ENCODE assay signal across 9 mouse cellular contexts in the genomic region with DNA sequence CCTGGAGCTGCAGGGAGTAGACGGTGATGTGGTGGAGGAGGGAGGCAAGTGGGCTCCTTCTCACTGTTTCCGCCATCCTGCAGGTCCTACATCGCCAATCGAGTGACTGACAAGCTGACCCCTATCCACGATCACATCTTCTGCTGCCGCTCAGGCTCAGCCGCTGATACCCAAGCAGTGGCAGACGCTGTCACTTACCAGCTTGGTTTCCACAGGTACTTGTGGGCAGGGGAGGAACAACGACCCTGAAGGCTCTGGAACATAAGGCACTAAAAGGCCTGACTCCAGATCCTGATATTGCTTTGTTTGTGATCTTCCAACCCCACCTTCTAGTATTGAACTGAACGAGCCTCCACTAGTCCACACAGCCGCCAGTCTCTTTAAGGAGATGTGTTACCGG. TPM values are rescaled to one million over a fixed set of nuclear protein-coding genes. Genes with fewer than 3 reads are reported as not detected.
DNase-seq lines count a peak whose midpoint lies in the region; ATAC-seq and TF ChIP-seq lines count a peak whose summit lies in the region.
"Had no signal": no experiment of that assay in that cellular context is flagged by ENCODE, and none has a peak within 500 bp of the region (broad histone marks: within the 10 kb centered on the region; RNA-seq: fewer than 3 reads in every experiment).

No protein-coding gene starts in this region.

- H3K9me3 ChIP-seq in heart, embryonic 10.5 days: no peaks in the 10 kb centered on the region
- no peaks in the 10 kb centered on the region for H3K9me3 ChIP-seq in CH12.LX (replicated peaks; ENCODE audit: low read length)
- H3K9me3 ChIP-seq in forebrain, embryonic 16.5 days (ENCODE audit: control insufficient read depth, low read length): no peaks in the 10 kb centered on the region
- H3K9me3 ChIP-seq in liver, embryonic 16.5 days (replicated peaks; ENCODE audit: control insufficient read depth, low read length): no peaks in the 10 kb centered on the region

- H3K4me3 ChIP-seq in heart, embryonic 10.5 days: peak overlapping the region; percentile 89
- H3K4me3 ChIP-seq in CH12.LX (replicated peaks in 1 of 3; ENCODE audit: low read depth in 2 of 3, low read length in 2 of 3, poor library complexity in 1 of 3): peak overlapping the region; percentile 69 to 96 (median 76)
- H3K4me3 ChIP-seq in forebrain, embryonic 16.5 days (replicated peaks; ENCODE audit: low read length): peak overlapping the region; percentile 75
- peak overlapping the region; percentile 85 for H3K4me3 ChIP-seq in liver, embryonic 16.5 days (ENCODE audit: low read depth, low read length)

- H3K27ac ChIP-seq in heart, embryonic 10.5 days: peak overlapping the region; percentile 90; the same call in 1 of the 2 replicates
- no peak overlapping the region for H3K27ac ChIP-seq in CH12.LX (ENCODE audit: insufficient read depth, low read depth)
- no peak overlapping the region for H3K27ac ChIP-seq in forebrain, embryonic 16.5 days (ENCODE audit: low read length)
- no peak overlapping the region for H3K27ac ChIP-seq in liver, embryonic 16.5 days (ENCODE audit: low read length)

- ATAC-seq in forebrain, embryonic 16.5 days: no peak
- no peak for ATAC-seq in liver, embryonic 16.5 days (ENCODE audit: low read depth)

- no peak for TF ChIP-seq EP300 in CH12.LX (IDR thresholded peaks at IDR 0.05; ENCODE audit: low read length)

- H3K4me1 ChIP-seq in heart, embryonic 10.5 days: peaks cover 10% of the 10 kb centered on the region
- H3K4me1 ChIP-seq in CH12.LX (ENCODE audit: control insufficient read depth in 1 of 2, insufficient read depth in 2 of 2): peaks cover 15 to 50% of the 10 kb centered on the region in 2 experiments
- peaks cover 8% of the 10 kb centered on the region for H3K4me1 ChIP-seq in forebrain, embryonic 16.5 days (replicated peaks; ENCODE audit: control insufficient read depth, insufficient read depth, low read length)
- peaks cover 9% of the 10 kb centered on the region for H3K4me1 ChIP-seq in liver, embryonic 16.5 days (ENCODE audit: control insufficient read depth, low read depth, low read length)

- H3K9ac ChIP-seq in CH12.LX (ENCODE audit: insufficient read depth, low read depth): peak overlapping the region; percentile 94
- peak overlapping the region; percentile 71; the same call in 1 of the 2 replicates for H3K9ac ChIP-seq in forebrain, embryonic 16.5 days (replicated peaks; ENCODE audit: low read depth, low read length)
- no peak overlapping the region for H3K9ac ChIP-seq in liver, embryonic 16.5 days (ENCODE audit: low read depth, low read length)

- peaks cover 27% of the 10 kb centered on the region for H3K36me3 ChIP-seq in heart, embryonic 10.5 days
- peaks cover 24 to 38% of the 10 kb centered on the region in 2 experiments for H3K36me3 ChIP-seq in CH12.LX (replicated peaks in 1 of 2; ENCODE audit: control insufficient read depth in 1 of 2, insufficient read depth in 1 of 2, low read length in 1 of 2)
- peaks cover 18% of the 10 kb centered on the region for H3K36me3 ChIP-seq in forebrain, embryonic 16.5 days (ENCODE audit: control insufficient read depth, insufficient read depth)
- H3K36me3 ChIP-seq in liver, embryonic 16.5 days (ENCODE audit: control insufficient read depth, insufficient read depth): peaks cover 10% of the 10 kb centered on the region

- no peak for DNase-seq in heart, embryonic 10.5 days (ENCODE audit: low spot score)
- DNase-seq in heart, postnatal 14 days: no peak
- DNase-seq in CH12.LX (ENCODE audit: extremely low read depth): no peak
- no peak for DNase-seq in ovary, adult 18-20 months (ENCODE audit: low spot score)
- no peak for DNase-seq in urinary bladder, postnatal 25 days (ENCODE audit: low spot score)
- no peak for DNase-seq in frontal cortex, postnatal 14 days (ENCODE audit: low spot score in 2 of 2)

- no peaks in the 10 kb centered on the region for H3K27me3 ChIP-seq in heart, embryonic 10.5 days (ENCODE audit: insufficient read depth, poor library complexity, severe bottlenecking)
- H3K27me3 ChIP-seq in CH12.LX (replicated peaks): no peaks in the 10 kb centered on the region
- H3K27me3 ChIP-seq in forebrain, embryonic 16.5 days (replicated peaks; ENCODE audit: control insufficient read depth, insufficient read depth, low read length): no peaks in the 10 kb centered on the region
- no peaks in the 10 kb centered on the region for H3K27me3 ChIP-seq in liver, embryonic 16.5 days (ENCODE audit: control insufficient read depth, insufficient read depth, low read depth, low read length)

- no peak for TF ChIP-seq CTCF in CH12.LX (conservative IDR thresholded peaks at IDR 0.05 in 1 of 2, IDR thresholded peaks at IDR 0.05 in 1 of 2; ENCODE audit: low read depth in 2 of 2, low read length in 2 of 2)

- peaks cover 12% of the 10 kb centered on the region for H3K79me2 ChIP-seq in CH12.LX (replicated peaks; ENCODE audit: control insufficient read depth, extremely low read depth, insufficient read depth, poor library complexity, severe bottlenecking)

- intact Hi-C loops in heart, postnatal 14 days (cut with DNase I): no loop called here

- dilution Hi-C loops in CH12.LX (cut with MboI; ENCODE audit: extremely low pct_ligation_motif_present, extremely low pct_unique_long_range_greater_than_20kb, low sequenced_read_pairs): no loop called here

- in situ Hi-C loops in CH12.LX (cut with MboI; ENCODE audit: low pct_ligation_motif_present, low pct_unique_long_range_greater_than_20kb, low sequenced_read_pairs): loop anchor here (5.0 kb wide), 1 partner anchor 36 kb away; a partner anchor contains a TSS

- H3K4me2 ChIP-seq in CH12.LX (ENCODE audit: insufficient read depth, low read depth, poor library complexity, severe bottlenecking): peak overlapping the region; percentile 80
- H3K4me2 ChIP-seq in forebrain, embryonic 16.5 days (ENCODE audit: low read length): peak overlapping the region; percentile 90
- peak overlapping the region; percentile 82 for H3K4me2 ChIP-seq in liver, embryonic 16.5 days (ENCODE audit: low read depth, low read length)

- 88% methylated on average over 12 of the region's 12 CpGs for WGBS in heart, embryonic 10.5 days
- WGBS in forebrain, embryonic 16.5 days: 88% methylated on average over 12 of the region's 12 CpGs
- WGBS in liver, embryonic 16.5 days (ENCODE audit: insufficient replicate concordance): 82% methylated on average over 12 of the region's 12 CpGs

- TF ChIP-seq RAD21 in CH12.LX (IDR thresholded peaks at IDR 0.05; ENCODE audit: low read depth, low read length): no peak

- TF ChIP-seq POLR2A in CH12.LX (IDR thresholded peaks at IDR 0.05; ENCODE audit: low read depth, low read length): no peak

TF ChIP-seq in CH12.LX, 34 proteins besides CTCF, POLR2A, EP300 and RAD21 (continues in another document):
- TF ChIP-seq MEF2A (IDR thresholded peaks at IDR 0.05; ENCODE audit: borderline replicate concordance, low read depth, low read length) (no peak), ETS1 (conservative IDR thresholded peaks at IDR 0.05; ENCODE audit: low read depth, low read length) (no peak), SIN3A (IDR thresholded peaks at IDR 0.05; ENCODE audit: low read length) (no peak), SMC3 (IDR thresholded peaks at IDR 0.05; ENCODE audit: low read depth, low read length) (no peak), E2F4 (IDR thresholded peaks at IDR 0.05; ENCODE audit: insufficient replicate concordance, low read depth, low read length) (no peak), JUND (conservative IDR thresholded peaks at IDR 0.05; ENCODE audit: low read depth, low read length) (no peak), MAZ (IDR thresholded peaks at IDR 0.05; ENCODE audit: low read depth, low read length) (no peak)

RNA-seq across cellular contexts. Expression of a gene that starts 1.0 kb away (rescaled TPM):
- 825 and 969 TPM in 2 replicates for polyA plus RNA-seq in heart, embryonic 10.5 days (2016; fragmentation: Nextera tagmentation; extraction: Ambion mirVana)
- 100 to 1,000 TPM; 231 to 238 TPM for total RNA-seq in heart, postnatal 14 days (2021)
- total RNA-seq in CH12.LX (2012; rRNA removed): 921 and 922 TPM in 2 replicates
- 749 and 831 TPM in 2 replicates for total RNA-seq in CH12.LX (2014; rRNA removed)
- 779 and 831 TPM in 2 replicates for polyA plus RNA-seq in CH12.LX (2012; ENCODE audit: insufficient read length, low read depth)
- 713 and 749 TPM in 2 replicates for polyA plus RNA-seq in forebrain, embryonic 16.5 days (2015; fragmentation: Nextera tagmentation; extraction: Ambion mirVana)
- polyA plus RNA-seq in liver, embryonic 16.5 days (2015; fragmentation: Nextera tagmentation; extraction: Ambion mirVana): 291 and 307 TPM in 2 replicates

RNA-seq across cellular contexts. Expression of a gene that starts 6.5 kb away (rescaled TPM):
- polyA plus RNA-seq in heart, embryonic 10.5 days (2016; fragmentation: Nextera tagmentation; extraction: Ambion mirVana): not detected in 2 replicates
- not detected for total RNA-seq in heart, postnatal 14 days (2021)
- total RNA-seq in CH12.LX (2012; rRNA removed) (not detected in 2 replicates), CH12.LX (2014; rRNA removed) (not detected in 2 replicates)
- polyA plus RNA-seq in CH12.LX (2012; ENCODE audit: insufficient read length, low read depth): not detected in 2 replicates
- polyA plus RNA-seq in forebrain, embryonic 16.5 days (2015; fragmentation: Nextera tagmentation; extraction: Ambion mirVana): not detected in 2 replicates
- not detected in 2 replicates for polyA plus RNA-seq in liver, embryonic 16.5 days (2015; fragmentation: Nextera tagmentation; extraction: Ambion mirVana)
- total RNA-seq: hematopoietic stem cell, adult 5-6 weeks had no signal

RNA-seq across cellular contexts. Expression of a gene that starts 7.2 kb away (rescaled TPM):
- 0.25 and 4.3 TPM in 2 replicates for polyA plus RNA-seq in heart, embryonic 10.5 days (2016; fragmentation: Nextera tagmentation; extraction: Ambion mirVana)
- not detected for total RNA-seq in heart, postnatal 14 days (2021)
- total RNA-seq in CH12.LX (2012; rRNA removed): not detected in 2 replicates
- total RNA-seq in CH12.LX (2014; rRNA removed): not detected in 2 replicates
- 0.19 TPM in 1 of 2 replicates, not detected in the other for polyA plus RNA-seq in CH12.LX (2012; ENCODE audit: insufficient read length, low read depth)
- polyA plus RNA-seq in forebrain, embryonic 16.5 days (2015; fragmentation: Nextera tagmentation; extraction: Ambion mirVana): 0.18 TPM in 1 of 2 replicates, not detected in the other
- polyA plus RNA-seq in liver, embryonic 16.5 days (2015; fragmentation: Nextera tagmentation; extraction: Ambion mirVana): 33.8 and 35.3 TPM in 2 replicates
- total RNA-seq: hematopoietic stem cell, adult 5-6 weeks had no signal

RNA-seq across cellular contexts. Expression of a gene that starts 11.8 kb away (rescaled TPM):
- not detected in 2 replicates for polyA plus RNA-seq in heart, embryonic 10.5 days (2016; fragmentation: Nextera tagmentation; extraction: Ambion mirVana)
- total RNA-seq in heart, postnatal 14 days (2021): under 1 TPM in 1 of 2 experiments, not detected in 1; 0.45 TPM
- total RNA-seq in CH12.LX (2012; rRNA removed) (0.21 TPM in 1 of 2 replicates, not detected in the other), CH12.LX (2014; rRNA removed) (0.70 TPM in 1 of 2 replicates, not detected in the other)
- 0.36 and 0.63 TPM in 2 replicates for polyA plus RNA-seq in CH12.LX (2012; ENCODE audit: insufficient read length, low read depth)
- not detected in 2 replicates for polyA plus RNA-seq in forebrain, embryonic 16.5 days (2015; fragmentation: Nextera tagmentation; extraction: Ambion mirVana)
- polyA plus RNA-seq in liver, embryonic 16.5 days (2015; fragmentation: Nextera tagmentation; extraction: Ambion mirVana): 0.44 and 0.65 TPM in 2 replicates
- total RNA-seq: hematopoietic stem cell, adult 5-6 weeks had no signal

RNA-seq across cellular contexts. Expression of a gene that starts 13.7 kb away (rescaled TPM):
- 9.4 TPM in 2 replicates for polyA plus RNA-seq in heart, embryonic 10.5 days (2016; fragmentation: Nextera tagmentation; extraction: Ambion mirVana)
- total RNA-seq in heart, postnatal 14 days (2021): 1 to 10 TPM; 7.7 to 8.4 TPM
- total RNA-seq in CH12.LX (2012; rRNA removed) (4.0 and 4.8 TPM in 2 replicates), CH12.LX (2014; rRNA removed) (3.1 and 3.4 TPM in 2 replicates)
- polyA plus RNA-seq in CH12.LX (2012; ENCODE audit: insufficient read length, low read depth): 6.6 and 6.7 TPM in 2 replicates
- 8.8 and 9.0 TPM in 2 replicates for polyA plus RNA-seq in forebrain, embryonic 16.5 days (2015; fragmentation: Nextera tagmentation; extraction: Ambion mirVana)
- 2.1 and 2.9 TPM in 2 replicates for polyA plus RNA-seq in liver, embryonic 16.5 days (2015; fragmentation: Nextera tagmentation; extraction: Ambion mirVana)
